Mouse (Mus musculus) cerebellum, adult 11 months (tissue): ENCODE measurements around the gene Cux1.
"Not testable (repeated sequence)": the region's sequence is repeated elsewhere in the genome, so short reads cannot be mapped to it uniquely, and the experiment has no call there.

Experiments
- DNase-seq: peaks from one replicate; pipeline ENCODE4 v3.0.0; 2022

Cux1 gene

GRCm38 (mm10) chr5:136499316-136499715, 68.0 kb downstream of the Cux1 start:
- DNase-seq: no peak

GRCm38 (mm10) chr5:136498741-136499140, 68.5 kb downstream of the Cux1 start:
- DNase-seq: no peak

- no peak for DNase-seq
Measured at GRCm38 (mm10) chr5:136497301-136497700, 70.0 kb downstream of the Cux1 start.

GRCm38 (mm10) chr5:136495581-136495980, 71.7 kb downstream of the Cux1 start:
- no peak for DNase-seq

- DNase-seq: no peak
Measured at GRCm38 (mm10) chr5:136494927-136495326, 72.4 kb downstream of the Cux1 start.

- DNase-seq: no peak
Measured at GRCm38 (mm10) chr5:136494288-136494687, 73.0 kb downstream of the Cux1 start.

- no peak for DNase-seq
Measured at GRCm38 (mm10) chr5:136489450-136489849, 77.8 kb downstream of the Cux1 start.

- peak; percentile 74 for DNase-seq
Measured at GRCm38 (mm10) chr5:136488721-136489120, 78.6 kb downstream of the Cux1 start.

- no peak for DNase-seq
Measured at GRCm38 (mm10) chr5:136488223-136488622, 79.1 kb downstream of the Cux1 start.

GRCm38 (mm10) chr5:136487397-136488093, 79.7 kb downstream of the Cux1 start:
- no peak for DNase-seq

GRCm38 (mm10) chr5:136486401-136486800, 80.9 kb downstream of the Cux1 start:
- DNase-seq: peak; percentile 90

GRCm38 (mm10) chr5:136485397-136485796, 81.9 kb downstream of the Cux1 start:
- no peak for DNase-seq

GRCm38 (mm10) chr5:136482434-136482833, 84.9 kb downstream of the Cux1 start:
- no peak for DNase-seq

GRCm38 (mm10) chr5:136480541-136480940, 86.7 kb downstream of the Cux1 start:
- no peak for DNase-seq

GRCm38 (mm10) chr5:136479801-136480200, 87.5 kb downstream of the Cux1 start:
- no peak for DNase-seq

GRCm38 (mm10) chr5:136479024-136479763, 88.1 kb downstream of the Cux1 start:
- DNase-seq: no peak

GRCm38 (mm10) chr5:136476272-136476671, 91.0 kb downstream of the Cux1 start:
- no peak for DNase-seq

GRCm38 (mm10) chr5:136475161-136475560, 92.1 kb downstream of the Cux1 start:
- DNase-seq: no peak

GRCm38 (mm10) chr5:136474086-136474485, 93.2 kb downstream of the Cux1 start:
- no peak for DNase-seq

GRCm38 (mm10) chr5:136473337-136473736, 94.0 kb downstream of the Cux1 start:
- DNase-seq: no peak

- no peak for DNase-seq
Measured at GRCm38 (mm10) chr5:136472846-136473245, 94.4 kb downstream of the Cux1 start.

- DNase-seq: not testable (repeated sequence)
Measured at GRCm38 (mm10) chr5:136470985-136471735, 96.1 kb downstream of the Cux1 start.

- DNase-seq: no peak
Measured at GRCm38 (mm10) chr5:136469301-136469700, 98.0 kb downstream of the Cux1 start.
